Mouse (Mus musculus): ENCODE results near the gene Zfp961.
"Not testable (repeated sequence)": the region's sequence is repeated elsewhere in the genome, so short reads cannot be mapped to it uniquely, and the experiment has no call there.

The Zfp961 gene

GRCm38 (mm10) chr8:71950482-71951221 lies at the start of gene Zfp961:
TSS of gene Zfp961 (plus strand) at chr8:71951038.
- peak; percentile 98 for DNase-seq (ENCODE audit: low spot score)

DNA sequence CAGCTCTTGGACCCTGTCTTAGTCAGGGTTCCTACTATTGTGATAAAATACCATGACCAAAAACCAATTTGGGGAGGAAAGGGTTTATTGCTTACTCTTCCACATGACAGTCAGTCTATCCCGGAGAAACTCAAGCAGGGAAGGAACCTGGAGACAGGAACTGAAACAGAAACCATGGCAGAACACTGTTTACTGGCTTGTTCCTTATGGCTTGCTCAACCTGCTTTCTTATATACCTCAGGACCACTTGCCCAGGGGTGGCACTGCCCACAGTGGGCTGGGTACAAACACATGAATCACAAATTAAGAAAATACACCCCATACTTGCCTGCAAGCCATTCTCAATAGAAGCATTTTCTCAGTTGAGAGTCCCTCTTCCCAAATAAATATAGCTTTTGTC lies 47.8 kb upstream of the Zfp961 start:
- DNase-seq (ENCODE audit: low spot score) = not testable (repeated sequence)

GRCm38 (mm10) chr8:71906809-71907208 lies 44.0 kb upstream of the Zfp961 start:
- DNase-seq (ENCODE audit: low spot score) = no peak

DNA sequence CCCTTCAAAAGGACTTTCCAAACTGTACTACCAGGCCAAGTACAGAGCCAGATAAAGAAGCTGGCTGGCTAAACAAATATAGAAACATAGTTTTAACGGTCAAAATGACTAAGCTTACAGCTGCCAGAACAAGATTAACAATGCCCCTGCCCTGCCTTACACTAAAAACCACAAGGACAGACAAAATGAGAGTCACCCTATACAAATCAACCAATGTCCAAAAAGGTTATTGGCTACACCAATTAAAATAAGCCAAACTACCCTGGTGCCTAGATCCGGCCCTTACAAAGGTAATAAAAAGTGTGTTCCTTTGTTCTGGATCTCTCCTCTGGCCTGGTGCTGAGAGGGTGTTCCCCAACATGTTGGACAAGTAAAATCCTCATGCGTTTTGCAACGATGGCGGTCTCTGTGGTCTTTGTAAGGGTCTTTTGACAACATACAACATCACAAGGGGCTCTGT lies 43.0 kb upstream of the Zfp961 start:
- no peak for DNase-seq (ENCODE audit: low spot score)

DNA sequence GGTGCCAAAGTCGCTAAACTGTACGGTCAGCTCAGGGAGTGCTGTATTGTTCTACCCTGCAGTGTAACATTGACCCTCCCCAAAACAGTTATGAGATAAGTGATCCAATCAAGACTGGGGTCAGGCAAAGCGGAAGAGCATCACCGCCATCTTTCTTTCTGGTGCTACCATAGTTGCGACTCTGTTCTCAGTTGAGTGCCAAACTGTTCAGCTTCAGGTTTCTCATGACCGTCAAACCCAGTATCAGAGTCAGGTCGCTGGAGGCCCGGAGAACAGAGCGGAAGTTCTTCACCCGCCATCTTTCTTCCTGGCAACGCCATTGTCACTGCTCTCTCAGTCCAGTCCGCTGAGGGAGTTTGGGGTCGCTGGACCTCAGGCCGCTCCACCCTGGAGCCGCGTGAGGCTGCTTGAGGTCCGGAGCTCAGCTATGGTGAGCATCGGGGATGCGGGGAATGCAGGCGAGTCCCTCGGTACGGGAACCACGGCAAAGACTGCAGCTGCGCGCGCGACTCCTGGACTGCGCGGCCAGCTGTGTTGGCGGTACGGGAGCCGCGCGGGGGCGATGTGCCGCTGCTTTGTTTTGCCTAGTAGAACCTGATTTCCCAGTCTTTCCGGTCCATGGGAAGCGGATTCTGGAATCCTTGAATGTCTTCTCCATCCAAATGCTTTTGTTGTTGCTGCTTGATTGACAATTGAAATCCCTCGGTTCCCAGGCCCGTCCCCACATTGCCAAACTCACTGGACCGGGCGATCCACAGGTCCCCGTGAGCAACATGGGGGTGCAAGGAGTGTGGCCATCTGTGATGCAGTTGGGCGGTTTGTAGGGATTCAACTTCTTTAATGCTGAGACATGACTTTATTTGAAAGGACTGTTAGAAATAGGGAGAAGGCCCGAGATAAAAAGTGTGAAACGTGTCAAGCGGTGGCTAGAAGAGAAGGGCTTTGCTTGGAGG lies 42.3 kb upstream of the Zfp961 start, which contains the start of the genes Zfp882 and Zfp617:
Gene Zfp882 (plus strand): TSS at position 300 of the 953 bp plus-strand sequence.
Gene Zfp617 (plus strand): TSS at position 327 of the 953 bp plus-strand sequence.
- peak; percentile 90 for DNase-seq (ENCODE audit: low spot score)

DNA sequence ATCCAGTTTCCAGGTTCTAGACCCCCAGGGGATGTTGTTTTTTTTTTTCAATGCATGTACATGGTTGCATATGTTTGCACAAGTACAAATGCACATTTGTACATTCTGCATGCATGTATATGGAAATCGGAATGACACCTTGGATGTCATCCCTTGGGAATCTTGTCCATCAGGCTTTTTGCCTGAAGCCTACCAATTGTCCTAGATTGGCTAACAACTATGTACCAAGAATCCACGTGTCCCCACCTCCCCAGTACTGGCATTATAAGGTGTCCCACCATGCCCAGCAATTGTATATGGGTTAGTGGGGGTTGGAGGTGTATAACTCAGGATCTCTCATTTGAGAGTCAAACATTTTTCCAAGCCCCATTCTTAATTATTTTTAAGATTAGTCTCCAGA lies 38.6 kb upstream of the Zfp961 start:
- no peak for DNase-seq (ENCODE audit: low spot score)

- DNase-seq (ENCODE audit: low spot score) = peak; percentile 79
Measured at GRCm38 (mm10) chr8:71922567-71923401, 28.1 kb upstream of the Zfp961 start.

DNA sequence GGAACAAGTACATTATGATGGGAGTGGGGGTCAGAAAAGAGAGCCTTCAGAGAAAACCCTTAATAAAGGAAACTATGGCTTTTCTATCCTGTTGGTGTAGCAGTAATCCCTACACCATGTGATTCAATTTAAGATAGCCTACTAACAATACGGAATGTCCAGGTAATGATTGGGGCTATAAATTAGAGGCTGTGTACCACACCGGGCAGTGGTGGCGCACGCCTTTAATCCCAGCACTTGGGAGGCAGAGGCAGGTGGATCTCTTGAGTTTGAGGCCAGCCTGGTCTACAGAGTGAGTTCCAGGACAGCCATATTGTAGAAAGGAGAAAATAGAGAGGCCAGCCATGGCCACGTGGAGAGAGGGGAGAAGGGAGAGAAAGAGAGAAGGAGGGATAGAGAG lies 25.0 kb upstream of the Zfp961 start:
- no peak for DNase-seq (ENCODE audit: low spot score)

DNA sequence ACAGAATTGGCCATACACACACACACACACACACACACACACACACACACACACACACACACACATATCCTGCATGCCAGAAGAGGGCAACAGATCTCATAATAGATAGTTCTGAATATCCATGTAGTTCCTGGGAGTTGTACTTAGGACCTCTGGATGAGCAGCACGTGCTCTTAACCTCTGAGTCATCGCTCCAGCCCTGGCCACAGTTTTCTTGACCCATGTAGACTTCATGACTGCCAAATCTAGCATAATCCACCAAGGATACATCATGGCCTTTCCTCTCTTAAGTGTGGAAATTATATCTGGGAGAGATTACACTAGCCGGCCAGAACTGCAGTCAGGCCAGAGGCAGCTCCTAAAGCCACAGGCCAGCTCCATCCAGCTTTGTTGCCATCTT lies 24.3 kb upstream of the Zfp961 start:
- no peak for DNase-seq (ENCODE audit: low spot score)

- DNase-seq (ENCODE audit: low spot score) = no peak
Measured at GRCm38 (mm10) chr8:71927779-71928178, 23.1 kb upstream of the Zfp961 start.

DNA sequence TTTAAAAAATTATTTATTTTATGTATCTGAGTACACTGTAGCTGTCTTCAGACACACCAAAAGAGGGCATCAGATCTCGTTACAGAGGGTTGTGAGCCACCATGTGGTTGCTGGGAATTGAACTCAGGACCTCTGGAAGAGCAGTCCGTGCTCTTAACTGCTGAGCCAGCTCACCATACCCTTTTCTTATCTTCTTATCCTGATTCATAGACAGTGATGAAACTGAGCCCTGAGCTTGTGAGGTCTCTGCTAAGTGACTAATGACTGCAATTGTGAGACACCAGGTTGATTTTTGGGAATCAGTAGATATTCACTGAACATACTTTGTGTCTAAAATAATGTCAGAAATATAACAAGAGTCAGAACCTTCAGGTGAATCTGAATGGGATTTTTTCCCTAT lies 12.8 kb upstream of the Zfp961 start:
- not testable (repeated sequence) for DNase-seq (ENCODE audit: low spot score)

DNA sequence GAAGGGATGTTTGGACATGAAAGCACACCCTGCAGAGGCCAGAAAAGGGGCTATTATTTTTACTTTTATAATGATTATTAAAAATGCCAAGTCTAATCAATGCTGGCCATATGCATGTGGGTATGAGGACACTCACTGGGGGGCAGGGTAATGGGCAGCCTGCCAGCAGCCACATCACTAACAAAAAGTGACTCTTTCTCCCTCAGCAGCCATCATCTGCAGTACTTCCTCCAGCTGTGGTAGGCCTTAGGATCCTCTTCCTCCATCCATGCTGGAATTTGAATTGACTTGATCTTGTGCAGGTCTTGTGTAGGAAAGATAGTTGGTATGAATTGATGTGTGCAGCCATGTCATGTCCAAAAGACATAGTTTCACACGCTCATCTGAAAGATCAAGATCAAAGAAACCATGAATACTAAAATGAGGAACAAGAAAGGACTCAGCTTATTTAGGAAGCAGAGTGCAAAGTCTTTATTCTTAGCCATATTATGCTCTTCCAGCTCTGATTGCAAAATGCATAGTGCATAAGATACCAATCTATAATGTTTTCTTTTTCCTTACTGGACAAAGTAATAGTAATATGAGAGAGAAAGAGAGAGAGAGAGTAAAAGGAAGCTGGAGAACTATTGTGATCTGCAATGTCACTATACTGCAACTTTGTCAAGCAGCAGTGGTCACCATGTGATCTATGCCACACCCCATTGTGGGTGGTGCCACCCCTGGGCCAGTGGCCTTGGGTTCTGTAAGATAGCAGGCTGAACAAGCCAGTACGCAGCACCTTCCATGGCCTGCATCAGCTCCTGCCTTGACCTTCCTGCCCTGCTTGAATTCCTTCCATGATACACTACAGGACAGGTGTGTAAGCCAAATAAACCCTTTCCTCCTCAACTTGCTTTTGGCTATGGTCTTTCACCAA lies 10.3 kb upstream of the Zfp961 start:
- no peak for DNase-seq (ENCODE audit: low spot score)

GRCm38 (mm10) chr8:71941776-71942175 lies 9.1 kb upstream of the Zfp961 start:
- no peak for DNase-seq (ENCODE audit: low spot score)

DNA sequence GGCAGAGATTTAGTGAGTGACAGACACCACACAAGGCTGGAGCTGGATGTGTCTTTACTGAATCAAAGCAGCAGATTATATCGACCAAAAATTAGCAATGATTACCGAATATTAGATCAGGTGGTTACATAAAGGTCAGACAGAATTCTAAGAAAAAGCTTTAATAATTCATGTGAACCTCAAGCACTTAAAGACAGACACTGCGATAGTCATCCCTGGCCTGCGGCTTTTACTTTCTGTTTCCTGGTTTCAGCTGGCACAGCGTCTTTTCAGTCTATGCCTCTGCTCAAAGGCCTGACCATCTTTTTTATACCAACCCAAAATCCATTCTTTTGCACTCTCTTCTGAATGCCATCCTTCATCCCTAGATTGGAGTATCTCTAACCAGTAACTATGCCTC lies 2.2 kb upstream of the Zfp961 start:
- DNase-seq (ENCODE audit: low spot score) = no peak

DNA sequence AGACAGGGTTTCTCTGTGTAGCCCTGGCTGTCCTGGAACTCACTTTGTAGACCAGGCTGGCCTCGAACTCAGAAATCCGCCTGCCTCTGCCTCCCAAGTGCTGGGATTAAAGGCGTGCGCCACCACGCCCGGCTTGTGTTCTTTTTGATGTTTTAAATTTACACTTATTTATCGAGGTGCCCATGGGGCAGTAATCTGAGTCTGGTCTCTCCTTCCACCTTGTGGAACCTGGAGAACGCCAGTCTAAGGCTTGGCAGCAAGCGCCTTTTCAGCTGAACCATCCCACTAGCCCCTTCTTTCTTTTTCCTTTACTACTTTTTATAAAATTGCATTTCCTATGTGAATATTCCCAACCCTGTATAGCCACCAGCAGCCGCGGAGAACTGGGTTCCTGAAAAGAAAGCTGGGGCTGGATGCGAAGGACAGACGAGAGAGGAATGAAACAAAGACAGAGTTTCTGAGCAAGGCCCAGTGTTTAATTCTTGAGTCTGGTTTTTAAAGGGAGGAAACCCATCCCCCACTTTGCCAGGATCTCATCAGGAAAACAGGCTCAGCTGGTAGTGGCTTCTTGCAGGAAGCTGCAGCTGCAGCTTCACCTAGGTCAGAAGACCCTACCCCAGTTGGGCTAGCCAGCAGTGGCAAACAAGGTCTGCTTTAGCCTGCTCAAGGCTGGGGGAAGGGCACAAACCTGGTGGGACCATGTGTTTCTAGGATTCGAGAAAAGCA lies 761 bp downstream of the Zfp961 start:
- no peak for DNase-seq (ENCODE audit: low spot score)

GRCm38 (mm10) chr8:71952489-71952888 lies 1.7 kb downstream of the Zfp961 start:
- DNase-seq (ENCODE audit: low spot score) = no peak

- DNase-seq (ENCODE audit: low spot score) = not testable (repeated sequence)
Measured at GRCm38 (mm10) chr8:71952961-71953700, 2.3 kb downstream of the Zfp961 start.

DNA sequence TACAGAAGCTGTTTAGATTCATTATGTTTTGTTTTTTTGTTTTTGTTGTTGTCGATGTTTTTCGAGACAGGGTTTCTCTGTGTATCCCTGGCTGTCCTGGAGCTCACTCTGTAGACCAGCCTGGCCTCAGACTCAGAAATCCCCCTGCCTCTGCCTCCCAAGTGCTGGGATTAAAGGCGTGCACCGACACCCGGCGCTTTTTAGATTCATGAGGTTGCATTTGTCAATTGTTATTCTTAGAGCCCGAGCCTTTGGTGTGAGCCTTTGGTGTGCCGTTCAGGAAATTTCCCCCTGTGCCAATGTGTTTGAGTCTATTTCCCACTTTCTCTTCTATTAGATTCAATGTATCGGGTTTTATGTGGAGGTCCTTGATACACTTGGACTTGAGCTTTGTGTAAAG lies 3.8 kb downstream of the Zfp961 start:
- DNase-seq (ENCODE audit: low spot score) = no peak

- no peak for DNase-seq (ENCODE audit: low spot score)
Measured at GRCm38 (mm10) chr8:71960483-71960882, 9.6 kb downstream of the Zfp961 start.
